Mouse (Mus musculus) neutrophil, adult 5-6 weeks (primary cell): ENCODE results near the gene Mst1r. TPM values are rescaled to one million over a fixed set of nuclear protein-coding genes. Genes with fewer than 3 reads are reported as not detected.

Experiments
- ATAC-seq: fragments of 151-379, 151-347 bp; 2 replicates; pipeline ENCODE4 v1.8.0; 2017; ENCODE audit warnings: mild to moderate bottlenecking, moderate TSS enrichment; ENCODE audit not compliant: insufficient number of reproducible peaks, poor library complexity, low FRiP score, severe bottlenecking; ENCODE audit errors: extremely low read depth
- total RNA-seq: library from RNA; stranded (forward); fragments of 200-1000 nt; gene quantifications from 2 replicates; pipeline ENCODE4 v1.2.3, GENCODE M21; 2017

Gene Mst1r
- 0.25 and 3.0 TPM in 2 replicates for total RNA-seq

DNA sequence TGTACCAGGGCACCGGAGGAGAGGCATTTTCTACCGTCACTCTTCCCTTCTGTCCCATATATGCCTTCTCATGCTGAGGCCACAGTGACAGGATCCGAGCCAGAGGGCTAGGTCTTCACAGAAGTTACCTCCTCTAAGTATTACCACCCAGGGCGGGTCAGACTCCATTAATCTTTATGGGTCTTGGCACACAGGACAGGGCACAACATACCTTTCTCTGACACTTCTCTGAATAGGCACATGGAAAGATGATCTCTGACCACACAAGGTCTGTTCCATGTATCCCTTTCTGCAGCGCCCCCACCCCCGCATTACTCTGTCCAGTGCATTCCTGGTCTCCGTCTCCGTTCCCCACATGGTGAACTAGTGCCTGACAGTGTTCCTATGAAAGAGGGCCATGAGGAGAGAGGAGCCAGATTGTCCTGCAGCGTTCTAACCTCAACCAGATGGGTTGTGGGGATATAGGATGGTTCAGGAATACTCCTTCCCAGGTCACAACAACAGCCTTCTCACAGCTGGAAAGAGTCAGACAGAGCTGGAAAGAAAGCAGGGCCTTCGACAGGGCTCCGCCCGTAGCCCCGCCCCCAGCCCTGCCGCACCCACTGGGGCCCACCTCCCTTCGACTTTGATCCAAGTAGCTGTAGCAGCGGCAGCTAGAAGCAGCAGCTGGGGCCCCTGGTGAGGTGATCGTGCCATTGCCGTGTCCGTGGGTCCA lies at the start of gene Mst1r:
Gene Mst1r, plus strand, starts transcription at position 622 of the 715 bp plus-strand sequence.
- no peak for ATAC-seq

DNA sequence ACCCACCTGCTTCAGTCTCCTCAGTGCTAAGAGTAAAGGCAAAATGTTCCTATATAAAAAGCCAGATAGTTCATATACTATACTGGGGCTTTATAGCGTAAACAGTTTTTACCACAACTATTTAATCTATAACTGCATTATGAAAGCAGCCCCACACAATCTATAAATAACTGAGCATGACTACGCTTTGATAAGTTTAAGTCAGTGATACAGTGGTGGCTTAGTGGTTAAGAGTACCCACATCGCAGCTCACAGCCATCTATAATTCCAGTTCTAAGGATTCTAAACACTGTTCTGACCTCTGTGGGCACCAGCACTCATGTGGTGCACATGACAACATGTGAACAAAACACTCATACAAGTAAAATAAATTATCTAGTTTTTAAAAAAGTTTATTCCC lies 48.3 kb upstream of the Mst1r start:
- ATAC-seq = no peak

DNA sequence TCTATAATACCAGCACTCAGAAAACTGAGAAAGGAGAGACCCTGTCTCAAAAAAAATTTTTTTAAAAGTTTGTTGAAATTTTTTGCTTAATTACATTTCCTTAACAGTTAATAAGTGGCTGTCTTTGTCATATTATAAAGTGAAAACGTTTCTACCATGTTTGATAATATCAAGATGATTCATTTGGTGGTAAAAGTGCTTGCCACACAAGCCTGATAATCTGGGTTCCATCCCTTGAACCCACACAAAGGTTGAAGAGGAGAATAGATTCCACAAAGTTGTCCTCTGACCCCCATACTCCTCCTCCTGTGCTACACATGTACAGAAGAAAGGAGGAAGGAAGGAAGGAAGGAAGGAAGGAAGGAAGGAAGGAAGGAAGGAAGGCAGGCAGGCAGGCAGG lies 42.2 kb upstream of the Mst1r start:
- ATAC-seq = no peak

DNA sequence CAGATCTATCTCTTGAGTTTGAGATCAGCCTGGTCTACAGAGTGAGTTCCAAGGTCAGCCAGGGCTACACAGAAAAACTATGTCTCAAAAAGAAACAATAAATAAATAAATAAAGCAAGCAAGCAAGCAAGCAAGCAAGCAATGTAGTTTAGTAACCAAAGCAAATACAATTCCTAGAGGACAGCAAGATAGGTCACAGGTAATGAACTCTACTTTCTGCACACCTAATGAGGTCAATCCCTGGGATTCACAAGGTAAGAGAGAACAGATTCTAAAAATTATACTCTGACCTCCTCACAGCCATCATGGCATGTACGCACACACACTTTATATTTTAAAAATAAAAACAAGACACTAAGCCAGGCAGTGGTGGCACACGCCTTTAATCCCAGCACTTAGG lies 40.6 kb upstream of the Mst1r start:
- no peak for ATAC-seq

DNA sequence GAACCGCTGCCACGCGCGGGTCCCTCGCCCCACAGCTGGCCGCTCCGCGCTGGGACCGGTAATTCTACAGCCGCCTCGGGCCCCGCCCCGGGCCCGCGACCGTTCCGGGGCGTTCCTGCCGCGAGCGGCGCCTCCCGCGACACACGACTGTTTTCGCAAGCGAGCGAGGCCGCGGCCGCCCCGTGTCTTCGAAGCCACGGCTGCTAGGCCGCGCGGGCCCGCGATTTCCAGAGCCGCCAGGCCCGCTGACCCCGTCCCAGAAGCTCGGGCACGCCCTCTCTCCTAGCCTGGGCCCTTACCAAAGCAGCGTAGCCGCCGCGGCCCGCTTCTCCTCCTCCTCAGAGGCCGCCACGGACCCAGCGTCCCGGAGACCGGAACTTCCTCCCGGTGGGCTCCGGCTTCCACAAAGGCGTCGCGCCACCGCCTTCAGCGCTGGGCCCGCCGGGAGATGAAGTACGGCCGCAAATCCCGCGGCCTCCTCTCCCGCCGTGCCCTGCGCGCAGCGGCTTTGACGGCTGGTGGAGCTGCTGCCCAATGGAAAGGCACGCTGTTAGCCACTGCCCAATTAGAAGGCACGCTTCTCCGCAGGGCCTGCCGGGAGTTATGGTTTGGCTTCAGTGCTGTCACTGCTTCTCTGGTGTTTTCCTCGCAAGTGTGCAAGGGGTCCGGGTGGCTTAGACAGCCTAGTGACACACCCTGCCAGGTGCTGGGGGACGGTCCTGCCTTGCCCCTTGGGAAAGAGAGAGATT lies 34.1 kb upstream of the Mst1r start:
- ATAC-seq = peak; percentile 99

DNA sequence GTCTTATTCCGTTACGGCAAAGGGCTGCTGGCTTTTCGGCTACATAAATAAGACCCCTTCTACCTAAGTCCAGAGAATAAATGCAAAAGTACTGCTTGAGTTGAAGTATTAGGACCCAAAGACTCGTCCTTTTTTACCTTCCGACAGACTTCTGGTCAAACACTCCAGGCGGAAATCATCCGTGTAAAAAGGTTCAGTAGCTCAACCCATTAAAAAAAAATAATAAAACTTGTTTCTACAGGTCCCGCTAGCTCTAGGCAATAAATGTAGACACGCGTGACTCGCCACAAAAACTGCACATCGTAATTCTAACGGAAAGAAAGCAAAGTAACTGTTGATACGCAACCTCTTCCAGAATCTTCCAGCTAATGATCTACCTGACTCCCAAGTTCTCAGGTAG lies 33.5 kb upstream of the Mst1r start, which contains the start of gene Rbm6:
Gene Rbm6, minus strand, starts transcription at position 101 of the 400 bp plus-strand sequence.
- ATAC-seq = no peak

DNA sequence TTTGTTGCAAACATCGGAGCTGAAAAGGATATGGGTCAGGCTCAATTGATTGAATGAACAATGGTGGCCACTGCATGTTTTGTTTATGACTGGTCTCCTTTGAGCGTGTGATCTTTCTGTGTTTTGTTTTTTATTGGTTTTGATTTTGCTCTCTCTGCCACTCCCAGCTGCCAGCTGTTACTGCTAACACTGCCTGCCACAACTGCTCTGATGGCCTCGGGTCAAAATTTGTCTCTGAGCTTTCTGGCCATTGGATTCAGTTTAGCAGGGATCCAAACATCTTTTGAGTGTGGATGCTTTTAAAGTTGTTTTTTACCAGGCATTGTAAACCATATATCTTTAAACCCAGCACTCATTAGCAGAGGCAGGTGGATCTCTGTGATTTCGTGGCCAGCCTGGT lies 26.3 kb upstream of the Mst1r start:
- ATAC-seq = no peak

DNA sequence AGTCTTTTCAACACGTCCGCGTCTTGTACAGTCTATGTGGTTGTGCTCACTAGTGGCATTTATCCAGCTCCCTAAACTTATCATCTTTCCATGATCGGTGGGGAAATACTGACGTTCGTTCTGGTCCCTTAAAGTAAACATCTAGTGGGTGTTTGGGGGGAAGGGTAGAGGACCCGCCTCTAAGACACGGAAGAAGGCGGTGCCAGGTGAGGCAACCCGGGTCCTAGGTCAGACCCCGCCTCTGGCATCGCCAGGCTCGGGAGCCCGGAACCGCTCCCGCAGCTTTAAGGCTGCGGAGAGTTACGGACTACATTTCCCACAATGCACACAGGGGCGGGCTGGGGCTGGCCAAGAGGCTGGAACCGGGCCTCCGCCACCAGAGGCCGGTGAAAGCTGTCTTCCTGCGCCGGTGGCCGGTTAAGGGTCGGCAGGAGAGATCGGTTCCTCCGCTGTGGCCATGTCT lies 18.8 kb upstream of the Mst1r start, which contains the start of gene Mon1a:
Gene Mon1a, plus strand, starts transcription at position 348 of the 463 bp plus-strand sequence.
- ATAC-seq = peak; percentile 89

DNA sequence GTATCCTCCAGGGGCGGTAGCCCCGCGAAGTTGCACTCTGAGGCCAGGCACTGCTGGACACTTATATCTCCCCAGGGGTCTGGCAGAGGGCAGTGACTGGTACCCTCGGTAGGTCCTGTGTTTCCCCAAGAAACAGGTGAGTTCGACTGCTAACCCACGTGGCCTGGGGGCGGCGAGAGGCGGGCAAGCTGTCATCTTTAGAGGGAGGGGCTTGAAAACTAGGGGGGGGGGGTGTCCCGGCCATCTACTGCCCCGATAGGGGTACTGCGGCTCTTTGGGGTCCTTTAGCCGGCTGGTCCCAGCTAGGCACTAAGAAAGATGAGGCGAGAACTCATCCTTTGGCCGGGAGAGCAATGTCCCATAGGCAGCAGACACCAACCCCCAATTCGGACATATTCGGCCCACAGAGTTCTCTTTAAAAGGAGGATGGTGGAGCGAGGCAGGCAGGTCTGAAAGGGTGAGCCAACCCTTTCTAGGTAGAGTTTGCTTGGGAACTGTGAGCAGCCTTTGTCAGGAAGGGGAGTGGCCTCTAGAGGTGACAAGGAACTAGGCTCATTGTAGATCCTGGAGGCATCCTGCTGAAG lies 18.3 kb upstream of the Mst1r start:
- peak; percentile 9; the same call in 1 of the 2 replicates for ATAC-seq

DNA sequence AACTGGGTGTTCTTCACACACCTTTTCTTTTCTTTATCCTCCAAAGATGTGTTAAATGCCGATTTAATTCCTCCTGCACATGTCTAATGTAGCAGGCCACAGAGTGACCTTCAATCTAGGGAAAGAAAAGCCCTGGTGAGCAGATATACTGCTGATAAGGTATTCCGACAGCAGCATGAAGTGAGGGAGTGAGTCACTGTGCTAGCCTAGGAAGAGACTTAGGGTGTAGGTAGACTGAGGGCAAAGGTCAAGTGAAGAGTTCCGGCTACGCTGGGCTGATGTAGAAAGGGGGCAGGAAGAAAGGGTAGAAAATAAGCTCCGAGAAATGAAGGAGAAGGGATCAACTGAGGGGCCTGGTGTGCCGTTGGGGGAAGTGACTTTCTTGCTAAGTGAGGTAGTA lies 16.4 kb upstream of the Mst1r start:
- no peak for ATAC-seq

DNA sequence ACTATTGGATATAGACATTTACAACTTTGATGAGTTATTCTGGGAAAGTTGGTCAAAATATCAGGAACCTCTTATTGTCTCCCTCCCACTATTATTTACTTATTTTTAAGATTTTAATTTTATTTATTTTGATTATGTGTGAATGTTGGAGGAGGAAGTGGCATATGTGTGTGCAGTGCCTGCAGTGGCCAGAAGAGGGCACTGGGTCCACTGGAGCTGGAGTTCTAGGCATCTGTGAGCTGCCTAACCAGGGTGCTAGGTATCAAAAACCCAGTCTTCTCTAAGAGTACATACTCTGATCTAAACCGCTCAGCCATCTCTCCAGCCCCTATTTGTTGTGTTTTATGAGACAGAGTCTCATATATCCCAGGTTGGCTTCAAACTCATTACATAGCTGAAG lies 15.7 kb upstream of the Mst1r start:
- ATAC-seq = no peak

DNA sequence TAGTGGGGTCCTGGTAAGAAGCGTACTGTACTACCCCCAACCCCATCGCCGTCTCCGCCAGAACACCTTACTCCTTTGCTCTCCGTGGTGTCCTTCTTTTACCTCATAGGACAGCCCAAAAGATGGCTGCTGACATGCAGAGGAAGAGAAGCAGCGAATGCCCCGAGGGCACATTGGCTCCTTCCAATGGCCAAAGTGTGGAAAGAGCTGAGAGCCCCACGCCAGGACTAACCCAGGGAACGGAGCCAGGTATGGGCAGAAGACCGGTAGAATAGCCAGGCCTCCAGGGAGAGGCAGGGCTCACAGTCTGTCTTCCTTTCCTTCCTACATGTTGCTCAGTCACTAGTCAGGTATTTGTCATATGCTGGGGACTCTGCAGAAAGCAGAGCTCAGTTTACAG lies 8.1 kb upstream of the Mst1r start:
- ATAC-seq = no peak

DNA sequence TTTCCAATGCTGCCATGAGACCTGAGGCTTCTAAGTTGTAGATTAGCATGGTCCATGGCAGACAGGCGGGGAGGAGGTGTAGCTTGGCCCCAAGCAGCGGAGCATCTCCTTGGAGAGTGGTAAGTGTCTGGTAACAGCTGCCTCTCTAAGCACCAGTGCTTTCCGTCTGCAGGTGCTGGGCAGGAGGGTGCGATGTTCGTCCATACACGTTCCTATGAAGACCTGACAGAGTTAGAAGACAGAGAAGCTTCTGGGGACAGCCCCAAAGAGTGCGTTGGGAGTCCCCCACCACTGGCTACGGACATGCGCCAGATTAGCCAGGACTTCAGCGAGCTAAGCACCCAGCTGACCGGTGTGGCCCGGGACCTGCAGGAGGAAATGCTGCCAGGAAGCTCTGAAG lies 6.8 kb upstream of the Mst1r start:
- ATAC-seq = no peak

DNA sequence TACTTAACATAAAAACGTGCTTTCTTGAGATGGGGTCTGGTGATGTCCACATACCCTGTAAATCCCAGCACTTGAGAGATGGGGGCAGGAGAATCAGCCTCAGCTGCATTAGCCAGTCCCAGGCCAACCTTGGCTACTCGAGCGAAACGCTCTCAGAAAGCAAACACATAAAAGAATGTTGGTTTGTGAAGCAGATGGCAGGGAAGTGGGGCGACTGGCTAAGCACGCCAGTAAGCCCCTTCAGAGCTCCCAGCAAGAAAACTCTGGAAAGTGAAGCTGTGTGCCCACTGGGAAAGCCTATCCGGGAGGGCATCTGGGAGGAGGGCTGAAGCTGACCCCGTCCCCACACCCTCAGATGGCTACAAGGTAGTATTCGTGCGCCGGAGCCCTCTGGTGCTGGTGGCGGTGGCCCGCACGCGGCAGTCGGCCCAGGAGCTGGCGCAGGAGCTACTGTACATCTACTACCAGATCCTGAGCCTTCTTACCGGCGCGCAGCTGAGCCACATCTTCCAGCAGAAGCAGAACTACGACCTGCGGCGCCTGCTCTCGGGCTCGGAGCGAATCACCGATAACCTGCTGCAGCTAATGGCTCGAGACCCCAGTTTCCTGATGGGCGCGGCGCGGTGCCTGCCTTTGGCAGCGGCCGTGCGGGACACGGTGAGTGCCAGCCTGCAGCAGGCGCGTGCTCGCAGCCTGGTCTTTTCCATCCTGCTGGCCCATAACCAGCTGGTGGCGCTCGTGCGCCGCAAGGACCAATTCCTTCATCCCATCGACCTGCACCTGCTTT lies 5.6 kb upstream of the Mst1r start:
- no peak for ATAC-seq

DNA sequence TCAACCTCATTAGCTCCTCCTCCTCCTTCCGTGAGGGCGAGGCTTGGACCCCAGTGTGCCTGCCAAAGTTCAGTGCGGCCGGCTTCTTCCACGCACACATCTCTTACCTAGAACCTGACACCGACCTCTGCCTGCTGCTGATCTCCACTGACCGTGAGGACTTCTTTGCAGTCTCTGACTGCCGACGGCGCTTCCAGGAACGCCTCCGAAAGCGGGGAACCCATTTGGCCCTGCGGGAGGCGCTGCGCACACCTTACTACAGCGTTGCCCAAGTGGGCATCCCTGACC lies 5.1 kb upstream of the Mst1r start:
- no peak for ATAC-seq

DNA sequence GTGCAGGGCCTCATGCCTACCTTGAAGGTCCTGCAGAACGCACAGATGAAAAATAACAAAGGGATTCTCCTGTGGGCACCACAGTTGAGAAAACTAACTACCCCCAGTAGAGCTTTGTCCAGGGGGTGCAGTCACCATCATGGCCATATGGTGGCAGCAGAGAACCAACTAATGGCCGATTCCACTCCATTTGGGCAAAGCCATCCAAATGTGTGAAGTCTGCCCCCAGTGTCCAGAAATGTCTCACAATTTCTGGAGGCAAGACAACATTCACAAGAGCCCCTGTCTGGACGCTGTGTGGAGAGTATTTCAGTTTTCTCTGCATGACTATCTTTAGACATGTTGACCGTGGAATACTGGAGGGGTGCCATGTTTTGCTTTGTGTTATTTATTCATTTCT lies 1.9 kb upstream of the Mst1r start:
- peak; percentile 85 for ATAC-seq

DNA sequence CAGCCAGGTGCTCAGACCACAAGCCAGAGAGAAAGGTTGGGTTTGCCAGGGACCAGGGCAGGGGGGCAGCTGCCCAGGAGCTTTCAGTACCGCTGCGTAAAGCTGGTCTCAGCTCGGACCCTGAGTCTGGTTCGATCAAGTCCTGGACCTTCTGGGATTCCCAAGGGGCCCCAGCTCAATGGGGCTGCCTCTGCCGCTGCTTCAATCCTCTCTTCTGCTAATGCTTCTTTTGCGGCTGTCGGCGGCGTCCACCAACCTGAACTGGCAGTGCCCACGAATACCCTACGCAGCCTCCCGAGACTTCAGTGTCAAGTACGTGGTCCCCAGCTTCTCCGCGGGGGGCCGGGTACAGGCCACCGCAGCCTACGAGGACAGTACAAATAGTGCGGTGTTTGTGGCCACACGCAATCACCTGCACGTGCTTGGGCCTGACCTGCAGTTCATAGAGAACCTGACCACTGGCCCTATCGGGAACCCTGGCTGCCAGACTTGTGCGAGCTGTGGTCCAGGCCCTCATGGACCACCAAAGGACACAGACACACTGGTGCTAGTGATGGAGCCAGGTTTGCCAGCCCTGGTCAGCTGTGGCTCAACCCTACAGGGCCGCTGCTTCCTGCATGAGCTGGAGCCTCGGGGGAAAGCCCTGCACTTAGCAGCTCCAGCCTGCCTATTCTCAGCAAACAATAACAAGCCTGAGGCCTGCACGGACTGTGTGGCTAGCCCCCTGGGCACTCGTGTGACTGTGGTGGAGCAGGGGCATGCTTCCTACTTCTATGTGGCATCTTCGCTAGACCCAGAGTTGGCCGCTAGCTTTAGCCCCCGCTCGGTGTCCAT lies 511 bp downstream of the Mst1r start:
- no peak for ATAC-seq

DNA sequence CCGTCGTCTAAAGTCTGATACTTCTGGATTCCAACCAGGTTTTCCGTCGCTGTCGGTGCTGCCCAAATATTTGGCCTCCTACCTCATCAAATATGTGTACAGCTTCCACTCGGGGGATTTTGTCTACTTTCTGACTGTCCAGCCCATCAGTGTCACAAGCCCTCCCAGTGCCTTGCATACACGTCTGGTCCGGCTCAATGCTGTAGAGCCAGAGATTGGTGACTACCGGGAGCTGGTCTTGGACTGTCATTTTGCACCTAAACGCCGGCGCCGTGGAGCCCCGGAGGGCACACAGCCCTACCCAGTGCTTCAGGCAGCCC lies 1.1 kb downstream of the Mst1r start:
- ATAC-seq = no peak
